Mouse (Mus musculus) macrophage (primary cell): ENCODE data around the gene Olfr1338. TPM values are rescaled to one million over a fixed set of nuclear protein-coding genes. Genes with fewer than 3 reads are reported as not detected.

Experiments used
- polyA plus RNA-seq: library from polyadenylated mRNA; stranded (reverse); fragments of 250-400 nt; gene quantifications from 3 replicates; pipeline ENCODE4 v1.2.4, GENCODE M21; 2018; ENCODE audit warnings: inconsistent platforms

Olfr1338 gene
- polyA plus RNA-seq, 1 experiment from 2014 or later = not detected

Other genes with a start within 250 kb of the Olfr1338 start
- not detected in 3 replicates for gene 2610528J11Rik, start 231.7 kb downstream of the Olfr1338 start, polyA plus RNA-seq
- not detected in 3 replicates for gene Tmem125, start 214.7 kb downstream of the Olfr1338 start, polyA plus RNA-seq
- gene Cfap57, start 138.0 kb downstream of the Olfr1338 start, polyA plus RNA-seq = not detected in 3 replicates
- gene Ebna1bp2, start 137.9 kb downstream of the Olfr1338 start, polyA plus RNA-seq = 26.7 to 58.3 TPM (median 41.6 TPM) in 3 replicates
- gene Olfr62, start 99.8 kb downstream of the Olfr1338 start, polyA plus RNA-seq = not detected in 3 replicates
- gene Olfr1342, start 66.0 kb downstream of the Olfr1338 start, polyA plus RNA-seq = not detected in 3 replicates
- not detected in 3 replicates for gene Olfr1341, start 55.2 kb downstream of the Olfr1338 start, polyA plus RNA-seq
- gene Olfr1340, start 38.6 kb downstream of the Olfr1338 start, polyA plus RNA-seq = not detected in 3 replicates
- gene Olfr1339, start 26.6 kb downstream of the Olfr1338 start, polyA plus RNA-seq = not detected in 3 replicates
- gene Olfr1337, start 23.8 kb upstream of the Olfr1338 start, polyA plus RNA-seq = not detected in 3 replicates
- gene Olfr1335, start 51.2 kb upstream of the Olfr1338 start, polyA plus RNA-seq = not detected in 3 replicates
- gene Olfr1333, start 77.5 kb upstream of the Olfr1338 start, polyA plus RNA-seq = not detected in 3 replicates
- gene Olfr1331, start 105.9 kb upstream of the Olfr1338 start, polyA plus RNA-seq = not detected in 3 replicates
- gene Olfr1330, start 129.9 kb upstream of the Olfr1338 start, polyA plus RNA-seq = not detected in 3 replicates
- gene Olfr1329, start 158.7 kb upstream of the Olfr1338 start, polyA plus RNA-seq = not detected in 3 replicates
- gene Olfr1328, start 179.9 kb upstream of the Olfr1338 start, polyA plus RNA-seq = not detected in 3 replicates
- gene Lao1, start 202.8 kb upstream of the Olfr1338 start, polyA plus RNA-seq = not detected in 3 replicates